Mouse (Mus musculus): ENCODE measurements around the gene Ing1.

DNA sequence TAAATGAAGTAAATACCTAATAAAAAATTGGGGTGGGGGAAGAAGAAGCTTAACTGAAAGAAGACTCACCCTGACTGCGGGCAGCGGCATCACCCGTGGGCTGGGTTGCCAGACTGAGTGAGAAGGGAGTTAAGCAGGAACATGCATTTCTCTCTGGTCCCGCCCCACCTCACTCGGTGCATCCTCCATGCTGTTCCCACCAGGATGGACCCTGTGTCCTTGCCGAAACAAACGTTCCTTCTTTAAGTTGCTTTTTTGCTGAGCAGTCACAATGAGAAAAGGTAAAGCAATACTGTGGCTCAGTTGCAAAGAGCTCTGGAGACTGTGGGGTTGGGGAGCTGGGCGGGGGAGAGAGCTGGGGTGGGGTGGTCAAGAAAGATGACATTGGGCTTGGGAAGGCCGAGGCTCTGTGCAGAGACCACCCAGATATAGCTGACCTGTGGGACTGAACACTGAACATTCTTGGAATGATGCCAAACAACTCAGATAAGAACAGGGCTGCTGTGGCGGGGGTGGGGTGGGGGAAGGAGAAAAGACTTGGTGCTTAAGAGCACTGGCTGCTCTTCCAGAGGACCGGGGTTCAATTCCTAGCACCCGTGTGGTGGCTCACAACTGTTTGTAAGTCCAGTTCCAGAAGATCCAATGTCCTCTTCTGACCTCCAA lies 38.0 kb downstream of the Ing1 start:
- TF ChIP-seq CTCF (IDR thresholded peaks at IDR 0.05; ENCODE audit: borderline replicate concordance, insufficient read depth, low read length) (no peak), POLR2A (IDR thresholded peaks at IDR 0.05; ENCODE audit: low read depth, low read length) (no peak)
